Mouse (Mus musculus): ENCODE data around the gene Ubn2. TPM values are rescaled to one million over a fixed set of nuclear protein-coding genes. Genes with fewer than 3 reads are reported as not detected.

The Ubn2 gene
- polyA plus RNA-seq, 2 experiments = 3.5 to 4.8 TPM

DNA sequence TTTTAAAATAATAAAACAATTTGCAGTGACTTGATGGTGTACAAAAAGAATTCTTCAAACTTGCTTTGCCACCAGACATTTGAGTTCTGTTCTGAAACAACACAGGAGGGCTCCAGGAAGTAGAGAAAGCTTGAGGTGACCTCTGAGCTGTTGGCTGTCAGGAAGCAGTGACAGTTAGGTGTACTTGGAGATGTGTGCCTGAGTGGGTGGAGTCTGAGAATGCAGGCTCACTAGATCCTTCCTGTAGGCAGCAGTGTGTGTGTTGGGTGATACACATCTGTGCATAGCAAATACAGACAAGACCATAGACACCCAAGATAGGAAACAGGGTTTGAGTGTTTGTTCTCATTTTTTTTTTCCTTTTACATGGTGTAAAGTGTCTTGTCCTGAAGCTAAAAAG, 79.1 kb downstream of the Ubn2 start:
- Histone ChIP-seq H3K4me2 (ENCODE audit: low read depth) (no peak overlapping the region), H3K4me1 (replicated peaks; ENCODE audit: control insufficient read depth in 2 of 2, insufficient read depth in 2 of 2, low read length in 1 of 2) (peaks cover 0 to 3% of the 10 kb centered on the region in 2 experiments; a peak in 1 of 4 replicates), H3K9ac (replicated peaks) (no peak overlapping the region), H3K4me3 (ENCODE audit: insufficient read depth in 1 of 2, low read depth in 2 of 2, low read length in 2 of 2) (no peak overlapping the region), H3K9me3 (ENCODE audit: control insufficient read depth, low read length) (no peaks in the 10 kb centered on the region), H3K27me3 (ENCODE audit: control insufficient read depth, insufficient read depth, low read length) (no peaks in the 10 kb centered on the region), H3K36me3 (replicated peaks; ENCODE audit: control insufficient read depth, insufficient read depth, low read depth) (no peaks in the 10 kb centered on the region), H3K27ac (no peak overlapping the region)
- ATAC-seq (ENCODE audit: insufficient read depth) (no peak), DNase-seq (ENCODE audit: low read depth in 3 of 3, low spot score in 3 of 3) (no peak)
- TF ChIP-seq CTCF (IDR thresholded peaks at IDR 0.05; ENCODE audit: low read depth) = no peak
- no peak for TF ChIP-seq EP300 (IDR thresholded peaks at IDR 0.05; ENCODE audit: low read depth)

DNA sequence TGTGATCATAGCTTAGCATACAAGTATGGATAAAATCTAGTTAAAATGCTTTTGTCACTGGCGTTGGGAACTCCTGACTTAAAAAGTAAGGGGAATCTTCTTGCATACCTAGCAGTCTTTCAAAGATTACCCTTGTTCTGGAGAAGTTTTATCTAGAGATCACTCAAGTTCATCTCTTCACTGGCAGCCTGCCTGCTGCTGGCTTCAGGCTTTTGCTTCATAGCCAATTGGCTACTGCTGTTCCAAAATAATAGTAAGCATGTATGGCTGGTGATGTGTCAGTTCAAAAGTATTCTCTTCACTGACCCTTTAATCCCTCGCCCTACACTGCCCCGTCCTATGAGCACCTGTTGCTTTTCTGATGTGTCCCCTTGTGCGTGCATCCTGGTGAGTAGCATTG, 81.5 kb downstream of the Ubn2 start:
- H3K27me3 ChIP-seq (ENCODE audit: control insufficient read depth, insufficient read depth, low read length) = no peaks in the 10 kb centered on the region
- no peak overlapping the region for H3K4me2 ChIP-seq (ENCODE audit: low read depth)
- H3K36me3 ChIP-seq (replicated peaks; ENCODE audit: control insufficient read depth, insufficient read depth, low read depth) = no peaks in the 10 kb centered on the region
- no peak overlapping the region for H3K4me3 ChIP-seq (ENCODE audit: insufficient read depth in 1 of 2, low read depth in 2 of 2, low read length in 2 of 2)
- no peak overlapping the region for H3K27ac ChIP-seq
- no peaks in the 10 kb centered on the region for H3K9me3 ChIP-seq (ENCODE audit: control insufficient read depth, low read length)
- 79% methylated on average over 4 of the region's 4 CpGs for WGBS (ENCODE audit: insufficient replicate concordance)
- no peak for ATAC-seq (ENCODE audit: insufficient read depth)
- H3K4me1 ChIP-seq (replicated peaks; ENCODE audit: control insufficient read depth in 2 of 2, insufficient read depth in 2 of 2, low read length in 1 of 2) = peaks cover 0 to 3% of the 10 kb centered on the region in 2 experiments; a peak in 1 of 4 replicates
- no peak for DNase-seq (ENCODE audit: low read depth in 3 of 3, low spot score in 3 of 3)
- TF ChIP-seq CTCF (IDR thresholded peaks at IDR 0.05; ENCODE audit: low read depth) (no peak), EP300 (IDR thresholded peaks at IDR 0.05; ENCODE audit: low read depth) (no peak)
- no peak overlapping the region for H3K9ac ChIP-seq (replicated peaks)

DNA sequence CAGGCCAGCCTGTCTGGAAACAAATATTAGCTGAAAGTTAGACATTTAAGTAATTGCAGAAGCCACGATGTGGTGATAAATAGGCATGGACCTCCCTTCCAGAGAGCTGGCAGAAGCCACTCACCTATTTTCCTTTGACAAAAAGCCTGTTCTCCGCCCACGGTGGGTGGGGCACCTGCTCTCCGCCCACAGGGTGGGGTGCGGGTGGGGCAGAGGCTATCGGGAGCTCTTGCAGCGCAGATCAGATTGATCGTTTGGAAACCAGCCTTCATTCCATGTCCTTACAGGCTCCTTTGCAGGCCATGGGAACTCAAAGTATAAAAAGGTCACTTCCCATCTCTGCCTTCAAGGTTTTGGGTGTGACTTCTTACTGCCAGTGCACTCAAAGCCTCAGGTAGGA, 90.1 kb downstream of the Ubn2 start:
- Histone ChIP-seq H3K27me3 (ENCODE audit: control insufficient read depth, insufficient read depth, low read length) (no peaks in the 10 kb centered on the region), H3K4me1 (replicated peaks; ENCODE audit: control insufficient read depth in 2 of 2, insufficient read depth in 2 of 2, low read length in 1 of 2) (peaks cover 10 to 11% of the 10 kb centered on the region in 2 experiments), H3K36me3 (replicated peaks; ENCODE audit: control insufficient read depth, insufficient read depth, low read depth) (no peaks in the 10 kb centered on the region), H3K27ac (no peak overlapping the region), H3K9ac (replicated peaks) (no peak overlapping the region), H3K9me3 (ENCODE audit: control insufficient read depth, low read length) (no peaks in the 10 kb centered on the region), H3K4me3 (ENCODE audit: insufficient read depth in 1 of 2, low read depth in 2 of 2, low read length in 2 of 2) (no peak overlapping the region; a peak in 1 of 4 replicates), H3K4me2 (ENCODE audit: low read depth) (peak overlapping the region; percentile 36)
- TF ChIP-seq EP300 (IDR thresholded peaks at IDR 0.05; ENCODE audit: low read depth) (no peak), CTCF (IDR thresholded peaks at IDR 0.05; ENCODE audit: low read depth) (no peak)
- DNase-seq (ENCODE audit: low read depth in 3 of 3, low spot score in 3 of 3) (peak in 1 of 3 experiments; percentile 39), ATAC-seq (ENCODE audit: insufficient read depth) (no peak; the same call in 1 of the 2 replicates)
- WGBS (ENCODE audit: insufficient replicate concordance) = 9% methylated on average over 8 of the region's 8 CpGs

DNA sequence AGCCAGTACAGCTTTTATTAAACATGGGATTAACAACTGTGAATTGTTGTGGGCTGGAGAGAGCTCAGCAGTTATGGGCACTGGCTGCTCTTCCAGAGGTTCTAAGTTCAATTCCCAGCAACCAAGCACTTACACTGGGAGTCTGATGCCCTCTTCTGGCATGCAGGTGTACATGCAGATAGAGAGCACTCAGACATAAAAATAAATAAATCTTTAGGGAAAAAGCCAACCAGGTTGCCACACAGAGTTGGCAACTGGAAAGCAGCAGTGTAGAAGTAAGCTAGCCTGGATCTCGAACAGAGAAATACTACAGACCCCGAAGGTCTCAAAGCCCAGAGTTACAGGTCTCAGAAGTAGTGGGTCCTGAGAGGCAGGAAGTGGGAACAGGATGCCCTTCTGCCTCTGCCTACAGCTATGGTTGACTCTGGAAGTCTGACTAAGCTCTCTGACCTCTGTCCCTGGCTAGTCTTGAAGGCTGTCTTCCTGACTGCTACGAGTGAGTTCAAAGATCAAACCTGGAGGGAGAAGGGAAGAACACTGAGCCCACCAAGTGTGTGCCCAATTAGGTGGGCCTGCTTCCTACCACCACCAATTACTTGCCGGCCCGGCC, 97.6 kb downstream of the Ubn2 start:
- no peak for ATAC-seq (ENCODE audit: insufficient read depth)
- Histone ChIP-seq H3K27me3 (ENCODE audit: control insufficient read depth, insufficient read depth, low read length) (no peaks in the 10 kb centered on the region), H3K4me1 (replicated peaks; ENCODE audit: control insufficient read depth in 2 of 2, insufficient read depth in 2 of 2, low read length in 1 of 2) (peaks cover 2 to 12% of the 10 kb centered on the region in 2 experiments), H3K4me2 (ENCODE audit: low read depth) (no peak overlapping the region), H3K4me3 (ENCODE audit: insufficient read depth in 1 of 2, low read depth in 2 of 2, low read length in 2 of 2) (no peak overlapping the region), H3K27ac (no peak overlapping the region), H3K9me3 (ENCODE audit: control insufficient read depth, low read length) (no peaks in the 10 kb centered on the region), H3K9ac (replicated peaks) (no peak overlapping the region), H3K36me3 (replicated peaks; ENCODE audit: control insufficient read depth, insufficient read depth, low read depth) (no peaks in the 10 kb centered on the region)
- peak in 2 of 3 experiments; percentile 38 to 41 for DNase-seq (ENCODE audit: low read depth in 3 of 3, low spot score in 3 of 3)
- 34% methylated on average over 5 of the region's 5 CpGs for WGBS (ENCODE audit: insufficient replicate concordance)
- TF ChIP-seq EP300 (IDR thresholded peaks at IDR 0.05; ENCODE audit: low read depth) (no peak), CTCF (IDR thresholded peaks at IDR 0.05; ENCODE audit: low read depth) (peak; percentile 80)

DNA sequence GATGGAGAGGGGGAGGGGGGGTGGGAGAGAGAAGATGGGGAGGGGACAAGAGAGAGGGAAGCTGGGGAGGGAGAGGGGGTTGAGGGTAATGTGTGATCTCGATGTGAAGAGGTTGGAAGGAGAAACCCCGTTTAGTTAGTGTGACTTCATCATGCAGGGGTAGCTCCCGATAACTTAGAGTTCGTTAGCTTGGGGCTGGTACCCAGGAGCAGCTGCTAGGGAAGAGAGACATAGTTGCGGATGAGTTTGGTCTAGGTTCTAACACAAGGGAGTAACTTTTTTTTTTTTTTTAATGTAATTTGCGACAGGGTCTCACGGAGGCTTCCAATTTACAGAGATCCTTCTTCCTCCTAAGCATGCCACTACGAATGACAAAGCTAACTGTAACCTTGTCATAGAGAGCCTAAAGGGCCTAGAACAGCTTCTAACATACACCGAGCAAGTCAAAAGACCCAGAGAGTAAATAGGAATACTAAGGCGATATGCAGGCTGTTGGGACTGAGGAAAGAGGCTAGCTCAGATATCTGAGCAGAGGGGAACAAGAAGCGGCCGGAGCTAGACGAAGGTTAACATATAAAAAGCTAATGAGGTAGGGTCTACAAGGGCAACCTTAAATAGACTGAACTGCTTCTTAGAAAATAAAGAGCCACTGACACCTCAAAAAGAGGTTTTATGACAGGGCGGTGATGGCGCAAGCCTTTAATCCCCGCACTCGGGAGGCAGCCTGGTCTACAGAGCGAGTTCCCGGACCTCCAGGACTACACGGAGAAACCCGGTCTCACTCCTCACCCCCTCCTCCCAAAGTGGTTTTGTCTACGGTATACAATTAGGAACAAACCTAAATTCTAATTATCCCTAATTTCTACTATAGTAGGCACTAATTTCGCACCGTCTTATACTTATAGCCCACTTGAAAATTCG, 99.0 kb downstream of the Ubn2 start:
- peak in 1 of 3 experiments; percentile 26 for DNase-seq (ENCODE audit: low read depth in 3 of 3, low spot score in 3 of 3)
- H3K9me3 ChIP-seq (ENCODE audit: control insufficient read depth, low read length) = no peaks in the 10 kb centered on the region
- WGBS (ENCODE audit: insufficient replicate concordance) = 8% methylated on average over 25 of the region's 25 CpGs

More for the DNA sequence above, 99.0 kb downstream of the Ubn2 start:
- H3K9ac ChIP-seq (replicated peaks) = peak overlapping the region; percentile 77
- H3K4me3 ChIP-seq (ENCODE audit: insufficient read depth in 1 of 2, low read depth in 2 of 2, low read length in 2 of 2) = peak overlapping the region; percentile 88 to 94
- TF ChIP-seq CTCF (IDR thresholded peaks at IDR 0.05; ENCODE audit: low read depth) (no peak), EP300 (IDR thresholded peaks at IDR 0.05; ENCODE audit: low read depth) (no peak)
- peak overlapping the region; percentile 91 for H3K27ac ChIP-seq
- no peaks in the 10 kb centered on the region for H3K27me3 ChIP-seq (ENCODE audit: control insufficient read depth, insufficient read depth, low read length)
- peaks cover 2 to 12% of the 10 kb centered on the region in 2 experiments for H3K4me1 ChIP-seq (replicated peaks; ENCODE audit: control insufficient read depth in 2 of 2, insufficient read depth in 2 of 2, low read length in 1 of 2)
- peak overlapping the region; percentile 79 for H3K4me2 ChIP-seq (ENCODE audit: low read depth)
- peak; percentile 26 for ATAC-seq (ENCODE audit: insufficient read depth)
- H3K36me3 ChIP-seq (replicated peaks; ENCODE audit: control insufficient read depth, insufficient read depth, low read depth) = no peaks in the 10 kb centered on the region

All from liver, embryonic 14.5 days (tissue).